23 mouse cellular contexts compared by ENCODE assay signal in the genomic region with DNA sequence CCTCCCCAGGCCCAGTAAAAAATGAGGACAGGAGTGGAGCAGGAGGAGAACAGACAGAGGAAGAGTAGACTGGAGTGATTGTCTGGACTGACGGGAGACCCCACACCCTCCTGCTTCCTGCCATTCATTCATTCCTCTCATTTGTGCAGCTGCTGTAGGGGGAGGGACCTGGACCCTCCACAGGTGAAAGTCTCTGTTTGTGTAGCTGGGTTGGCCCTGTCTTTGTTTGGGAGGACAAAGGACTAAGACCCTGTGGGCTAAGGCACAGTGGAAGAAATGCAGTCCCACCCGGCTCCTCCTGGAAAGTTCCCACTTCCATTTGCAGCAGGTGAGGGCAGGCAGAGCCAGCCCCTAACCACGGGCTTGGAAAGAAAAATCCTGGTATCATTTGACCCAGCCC. TPM values are rescaled to one million over a fixed set of nuclear protein-coding genes. Genes with fewer than 3 reads are reported as not detected.
A peak's percentile ranks its signal among the peaks of the same experiment; 100 is the strongest.
DNase-seq lines count a peak whose midpoint lies in the region; ATAC-seq and TF ChIP-seq lines count a peak whose summit lies in the region.
"Had no signal": no experiment of that assay in that cellular context is flagged by ENCODE, and none has a peak within 500 bp of the region (broad histone marks: within the 10 kb centered on the region; RNA-seq: fewer than 3 reads in every experiment).

No protein-coding gene starts in this region.

- peaks cover 5% of the 10 kb centered on the region; the same call in 1 of the 2 replicates for H3K4me1 ChIP-seq in stomach, embryonic 14.5 days (ENCODE audit: control insufficient read depth, insufficient read depth, low read length)
- no peaks in the 10 kb centered on the region for H3K4me1 ChIP-seq in stomach, postnatal 0 days (replicated peaks; ENCODE audit: control insufficient read depth, insufficient read depth)
- no peaks in the 10 kb centered on the region; the same call in 1 of the 2 replicates for H3K4me1 ChIP-seq in stomach, embryonic 16.5 days (ENCODE audit: control insufficient read depth, insufficient read depth, low read length)
- no peaks in the 10 kb centered on the region for H3K4me1 ChIP-seq in midbrain, embryonic 16.5 days (ENCODE audit: control insufficient read depth, insufficient read depth, low read length)
- H3K4me1 ChIP-seq: heart, embryonic 12.5 days; heart, embryonic 15.5 days; hindbrain, embryonic 13.5 days had no signal

- H3K9ac ChIP-seq in stomach, embryonic 14.5 days (replicated peaks; ENCODE audit: low read depth, low read length): no peak overlapping the region
- H3K9ac ChIP-seq in stomach, postnatal 0 days (ENCODE audit: low read length): no peak overlapping the region
- H3K9ac ChIP-seq in stomach, embryonic 16.5 days (ENCODE audit: low read length): no peak overlapping the region
- H3K9ac ChIP-seq in midbrain, embryonic 16.5 days (ENCODE audit: low read depth, low read length): no peak overlapping the region
- H3K9ac ChIP-seq: forebrain, postnatal 0 days; heart, embryonic 12.5 days; heart, embryonic 15.5 days; hindbrain, embryonic 13.5 days had no signal

- no peaks in the 10 kb centered on the region for H3K27me3 ChIP-seq in stomach, embryonic 14.5 days (ENCODE audit: control insufficient read depth, insufficient read depth, low read length)
- no peaks in the 10 kb centered on the region for H3K27me3 ChIP-seq in stomach, postnatal 0 days (ENCODE audit: control insufficient read depth, insufficient read depth, low read length)
- H3K27me3 ChIP-seq in stomach, embryonic 16.5 days (ENCODE audit: control insufficient read depth, insufficient read depth, low read length): no peaks in the 10 kb centered on the region
- no peaks in the 10 kb centered on the region for H3K27me3 ChIP-seq in midbrain, embryonic 16.5 days (ENCODE audit: control insufficient read depth, insufficient read depth, low read depth, low read length)
- H3K27me3 ChIP-seq: heart, embryonic 15.5 days had no signal

- no peaks in the 10 kb centered on the region for H3K36me3 ChIP-seq in stomach, embryonic 14.5 days (ENCODE audit: control insufficient read depth, insufficient read depth, low read length)
- no peaks in the 10 kb centered on the region for H3K36me3 ChIP-seq in stomach, postnatal 0 days (ENCODE audit: control insufficient read depth, insufficient read depth, low read length)
- no peaks in the 10 kb centered on the region for H3K36me3 ChIP-seq in stomach, embryonic 16.5 days (ENCODE audit: control insufficient read depth, insufficient read depth, low read length)
- H3K36me3 ChIP-seq in midbrain, embryonic 16.5 days (ENCODE audit: control insufficient read depth, insufficient read depth, low read length): no peaks in the 10 kb centered on the region
- H3K36me3 ChIP-seq: forebrain, embryonic 10.5 days; heart, embryonic 12.5 days; heart, embryonic 15.5 days; hindbrain, embryonic 10.5 days; hindbrain, embryonic 13.5 days had no signal

- no peaks in the 10 kb centered on the region for H3K9me3 ChIP-seq in stomach, embryonic 14.5 days (ENCODE audit: control insufficient read depth, low read depth, low read length)
- H3K9me3 ChIP-seq in stomach, postnatal 0 days (ENCODE audit: control insufficient read depth, low read length): no peaks in the 10 kb centered on the region
- H3K9me3 ChIP-seq in stomach, embryonic 16.5 days (replicated peaks; ENCODE audit: control insufficient read depth, low read length): no peaks in the 10 kb centered on the region
- H3K9me3 ChIP-seq in midbrain, embryonic 16.5 days (replicated peaks; ENCODE audit: control insufficient read depth, low read length, poor library complexity, severe bottlenecking): no peaks in the 10 kb centered on the region
- H3K9me3 ChIP-seq: forebrain, embryonic 10.5 days; heart, embryonic 12.5 days; heart, embryonic 15.5 days; hindbrain, embryonic 10.5 days; hindbrain, embryonic 13.5 days had no signal

- no peak for TF ChIP-seq EP300 in stomach, postnatal 0 days (optimal IDR thresholded peaks at IDR 0.05)

- peak overlapping the region; percentile 63; the same call in 1 of the 2 replicates for H3K27ac ChIP-seq in stomach, embryonic 14.5 days (ENCODE audit: low read length)
- no peak overlapping the region for H3K27ac ChIP-seq in stomach, postnatal 0 days (replicated peaks)
- no peak overlapping the region for H3K27ac ChIP-seq in stomach, embryonic 16.5 days (ENCODE audit: low read length)
- no peak overlapping the region for H3K27ac ChIP-seq in midbrain, embryonic 16.5 days (ENCODE audit: low read length)
- H3K27ac ChIP-seq: forebrain, embryonic 10.5 days; gastrocnemius, adult 2 months; heart, embryonic 15.5 days; hindbrain, embryonic 10.5 days; hindbrain, embryonic 13.5 days had no signal

- WGBS in stomach, embryonic 14.5 days: 55% methylated on average over 3 of the region's 3 CpGs
- WGBS in stomach, postnatal 0 days: 47% methylated on average over 3 of the region's 3 CpGs
- WGBS in stomach, embryonic 16.5 days: 34% methylated on average over 3 of the region's 3 CpGs
- WGBS in midbrain, embryonic 16.5 days: 60% methylated on average over 3 of the region's 3 CpGs

- no peak overlapping the region for H3K4me3 ChIP-seq in stomach, embryonic 14.5 days (ENCODE audit: low read depth, low read length)
- no peak overlapping the region for H3K4me3 ChIP-seq in stomach, postnatal 0 days (ENCODE audit: low read depth, low read length)
- H3K4me3 ChIP-seq in stomach, embryonic 16.5 days (replicated peaks; ENCODE audit: low read length): no peak overlapping the region
- no peak overlapping the region for H3K4me3 ChIP-seq in midbrain, embryonic 16.5 days (ENCODE audit: low read depth, low read length)
- H3K4me3 ChIP-seq: forebrain, embryonic 10.5 days; gastrocnemius, adult 2 months; heart, embryonic 12.5 days; heart, embryonic 15.5 days; hindbrain, embryonic 10.5 days; hindbrain, embryonic 13.5 days had no signal

- H3K4me2 ChIP-seq in stomach, embryonic 14.5 days (replicated peaks; ENCODE audit: low read depth, low read length): no peak overlapping the region
- no peak overlapping the region for H3K4me2 ChIP-seq in stomach, postnatal 0 days (replicated peaks; ENCODE audit: low read depth)
- no peak overlapping the region for H3K4me2 ChIP-seq in stomach, embryonic 16.5 days (ENCODE audit: low read depth, low read length)
- H3K4me2 ChIP-seq in midbrain, embryonic 16.5 days (ENCODE audit: low read length): no peak overlapping the region
- H3K4me2 ChIP-seq: heart, embryonic 12.5 days; heart, embryonic 15.5 days; hindbrain, embryonic 13.5 days had no signal

- no peak for TF ChIP-seq CTCF in stomach, postnatal 0 days (IDR thresholded peaks at IDR 0.05; ENCODE audit: low read depth)

- DNase-seq in stomach, postnatal 0 days (ENCODE audit: low spot score): no peak
- DNase-seq in R1 (ENCODE audit: low read depth, low spot score): peak; percentile 90
- no peak for DNase-seq in kidney, adult 18-20 months
- no peak for DNase-seq in B cell, adult 2 months
- DNase-seq: adrenal gland, postnatal 10 days; cerebellum, adult 18-20 months; cerebellum, adult 9-10 months; cerebellum, postnatal 14 days; forebrain, postnatal 0 days; gastrocnemius, adult 2 months; gastrocnemius, postnatal 14 days; heart, adult 11 months; heart, postnatal 36 days had no signal

- ATAC-seq in stomach, embryonic 14.5 days (ENCODE audit: insufficient number of reproducible peaks, insufficient read depth, low FRiP score, low read depth): peak; percentile 65
- ATAC-seq in stomach, postnatal 0 days (ENCODE audit: low FRiP score, low TSS enrichment): no peak
- peak; percentile 19; the same call in 1 of the 2 replicates for ATAC-seq in stomach, embryonic 16.5 days (ENCODE audit: insufficient read depth, low FRiP score)
- ATAC-seq in midbrain, embryonic 16.5 days: no peak
- ATAC-seq: forebrain, embryonic 14.5 days; forebrain, postnatal 0 days; hindbrain, embryonic 16.5 days had no signal

RNA-seq across cellular contexts. Expression of a gene that starts 27.0 kb away (rescaled TPM):
- 143 and 151 TPM in 2 replicates for polyA plus RNA-seq in stomach, embryonic 14.5 days (2014; fragmentation: Nextera tagmentation; extraction: Ambion mirVana)
- 40.6 and 41.7 TPM in 2 replicates for polyA plus RNA-seq in stomach, postnatal 0 days (2015; fragmentation: Nextera tagmentation; extraction: Ambion mirVana)
- polyA plus RNA-seq in stomach, embryonic 16.5 days (2015; fragmentation: Nextera tagmentation; extraction: Ambion mirVana): 76.8 and 81.3 TPM in 2 replicates
- polyA plus RNA-seq in midbrain, embryonic 16.5 days (2015; fragmentation: Nextera tagmentation; extraction: Ambion mirVana): 824 and 1,080 TPM in 2 replicates

Comparison
In these comparisons a context has a peak if more than half of its experiments do, and no peak if none do; other contexts are left out.
1. ATAC-seq: peak in stomach, embryonic 14.5 days (single experiment) and stomach, embryonic 16.5 days (single experiment); none in stomach, postnatal 0 days (single experiment) and midbrain, embryonic 16.5 days (single experiment).